Mouse (Mus musculus): ENCODE measurements around the gene Utp6.
"Not testable (repeated sequence)": the region's sequence is repeated elsewhere in the genome, so short reads cannot be mapped to it uniquely, and the experiment has no call there.

Gene Utp6

GRCm38 (mm10) chr11:79962125-79962876 lies at the start of gene Utp6:
Utp6 (minus strand) TSS chr11:79962390.
- DNase-seq (ENCODE audit: low read depth), result peak; percentile 99

GRCm38 (mm10) chr11:79994271-79994988 lies 32.2 kb upstream of the Utp6 start:
- no peak for DNase-seq (ENCODE audit: low read depth)

- peak; percentile 49 for DNase-seq (ENCODE audit: low read depth)
Measured at GRCm38 (mm10) chr11:79993356-79994270, 31.4 kb upstream of the Utp6 start.

- peak; percentile 96 for DNase-seq (ENCODE audit: low read depth)
Measured at GRCm38 (mm10) chr11:79992592-79993355, 30.6 kb upstream of the Utp6 start, which contains the start of gene Suz12. Suz12 (plus strand) TSS chr11:79993106.

GRCm38 (mm10) chr11:79992035-79992591 lies 29.9 kb upstream of the Utp6 start:
- DNase-seq (ENCODE audit: low read depth), result no peak

GRCm38 (mm10) chr11:79991600-79991999 lies 29.4 kb upstream of the Utp6 start:
- DNase-seq (ENCODE audit: low read depth), result no peak

GRCm38 (mm10) chr11:79990120-79990519 lies 27.9 kb upstream of the Utp6 start:
- no peak for DNase-seq (ENCODE audit: low read depth)

GRCm38 (mm10) chr11:79987896-79988295 lies 25.7 kb upstream of the Utp6 start:
- no peak for DNase-seq (ENCODE audit: low read depth)

- no peak for DNase-seq (ENCODE audit: low read depth)
Measured at GRCm38 (mm10) chr11:79986886-79987285, 24.7 kb upstream of the Utp6 start.

- DNase-seq (ENCODE audit: low read depth), result not testable (repeated sequence)
Measured at GRCm38 (mm10) chr11:79977747-79978146, 15.6 kb upstream of the Utp6 start.

- DNase-seq (ENCODE audit: low read depth), result not testable (repeated sequence)
Measured at GRCm38 (mm10) chr11:79977061-79977460, 14.9 kb upstream of the Utp6 start.

- DNase-seq (ENCODE audit: low read depth), result not testable (repeated sequence)
Measured at GRCm38 (mm10) chr11:79976645-79977044, 14.5 kb upstream of the Utp6 start.

- DNase-seq (ENCODE audit: low read depth), result no peak
Measured at GRCm38 (mm10) chr11:79976222-79976621, 14.0 kb upstream of the Utp6 start.

GRCm38 (mm10) chr11:79975377-79975776 lies 13.2 kb upstream of the Utp6 start:
- no peak for DNase-seq (ENCODE audit: low read depth)

GRCm38 (mm10) chr11:79973626-79974476 lies 11.7 kb upstream of the Utp6 start:
- DNase-seq (ENCODE audit: low read depth), result peak; percentile 60

GRCm38 (mm10) chr11:79973133-79973532 lies 10.9 kb upstream of the Utp6 start:
- DNase-seq (ENCODE audit: low read depth), result peak; percentile 37

GRCm38 (mm10) chr11:79967752-79968151 lies 5.6 kb upstream of the Utp6 start:
- no peak for DNase-seq (ENCODE audit: low read depth)

- no peak for DNase-seq (ENCODE audit: low read depth)
Measured at GRCm38 (mm10) chr11:79965896-79966295, 3.7 kb upstream of the Utp6 start.

- DNase-seq (ENCODE audit: low read depth), result peak; percentile 35
Measured at GRCm38 (mm10) chr11:79963212-79963974, 1.2 kb upstream of the Utp6 start.

- DNase-seq (ENCODE audit: low read depth), result no peak
Measured at GRCm38 (mm10) chr11:79962877-79963183, 640 bp upstream of the Utp6 start.

Data from naive thymus-derived CD4-positive, alpha-beta T cell, adult 2 months (primary cell).